Mouse (Mus musculus): ENCODE measurements at regions not wholly inside any gene's neighbourhood (a gene's known extent, or its start where the extent isn't known, plus 50 kb on each side); places are given as distances from the start of the nearest gene placed in this dataset.

GRCm38 (mm10) chr9:23122524-23122923 is 100.4 kb upstream of the Bmper start:
- Histone ChIP-seq H3K4me1 (replicated peaks; ENCODE audit: control insufficient read depth, insufficient read depth, low read length) (no peaks in the 10 kb centered on the region), H3K9ac (ENCODE audit: low read depth, low read length) (no peak overlapping the region), H3K36me3 (ENCODE audit: control insufficient read depth, insufficient read depth, low read length) (no peaks in the 10 kb centered on the region), H3K9me3 (ENCODE audit: control insufficient read depth, low read length) (no peaks in the 10 kb centered on the region), H3K4me2 (no peak overlapping the region), H3K4me3 (ENCODE audit: low read depth, low read length) (no peak overlapping the region), H3K27ac (ENCODE audit: low read depth, low read length) (no peak overlapping the region), H3K27me3 (replicated peaks; ENCODE audit: control insufficient read depth, insufficient read depth, low read length) (no peaks in the 10 kb centered on the region)
- 86% methylated on average over 5 of the region's 5 CpGs for WGBS
- ATAC-seq (replicated peaks; ENCODE audit: low FRiP score) (no peak), DNase-seq (ENCODE audit: low spot score) (no peak)

DNA sequence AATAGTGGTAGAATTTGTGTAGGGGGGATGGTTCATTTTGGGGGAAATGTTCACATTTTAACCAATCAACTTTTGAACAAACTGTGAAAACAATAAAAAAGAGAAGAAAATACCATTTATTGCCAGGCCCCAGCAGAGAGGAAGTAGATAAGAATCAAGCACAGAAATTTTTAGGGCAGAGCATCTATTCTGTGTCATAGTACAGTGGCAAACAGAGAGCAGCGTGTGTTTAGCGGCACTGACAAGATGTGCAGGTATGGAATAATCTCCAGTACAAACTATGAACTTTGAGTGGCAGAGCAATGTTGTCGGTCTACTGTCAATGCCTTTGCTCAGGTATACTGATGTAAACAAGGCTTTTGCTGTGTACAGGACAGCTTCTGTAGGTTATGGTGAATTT is 99.4 kb upstream of the Bmper start:
- Histone ChIP-seq H3K4me1 (replicated peaks; ENCODE audit: control insufficient read depth, insufficient read depth, low read length) (no peaks in the 10 kb centered on the region), H3K4me2 (no peak overlapping the region), H3K4me3 (ENCODE audit: low read depth, low read length) (no peak overlapping the region), H3K27me3 (replicated peaks; ENCODE audit: control insufficient read depth, insufficient read depth, low read length) (no peaks in the 10 kb centered on the region), H3K9me3 (ENCODE audit: control insufficient read depth, low read length) (no peaks in the 10 kb centered on the region), H3K27ac (ENCODE audit: low read depth, low read length) (no peak overlapping the region), H3K36me3 (ENCODE audit: control insufficient read depth, insufficient read depth, low read length) (no peaks in the 10 kb centered on the region), H3K9ac (ENCODE audit: low read depth, low read length) (no peak overlapping the region)
- 74% methylated on average over 3 of the region's 3 CpGs for WGBS
- ATAC-seq (replicated peaks; ENCODE audit: low FRiP score) (no peak), DNase-seq (ENCODE audit: low spot score) (no peak)

DNA sequence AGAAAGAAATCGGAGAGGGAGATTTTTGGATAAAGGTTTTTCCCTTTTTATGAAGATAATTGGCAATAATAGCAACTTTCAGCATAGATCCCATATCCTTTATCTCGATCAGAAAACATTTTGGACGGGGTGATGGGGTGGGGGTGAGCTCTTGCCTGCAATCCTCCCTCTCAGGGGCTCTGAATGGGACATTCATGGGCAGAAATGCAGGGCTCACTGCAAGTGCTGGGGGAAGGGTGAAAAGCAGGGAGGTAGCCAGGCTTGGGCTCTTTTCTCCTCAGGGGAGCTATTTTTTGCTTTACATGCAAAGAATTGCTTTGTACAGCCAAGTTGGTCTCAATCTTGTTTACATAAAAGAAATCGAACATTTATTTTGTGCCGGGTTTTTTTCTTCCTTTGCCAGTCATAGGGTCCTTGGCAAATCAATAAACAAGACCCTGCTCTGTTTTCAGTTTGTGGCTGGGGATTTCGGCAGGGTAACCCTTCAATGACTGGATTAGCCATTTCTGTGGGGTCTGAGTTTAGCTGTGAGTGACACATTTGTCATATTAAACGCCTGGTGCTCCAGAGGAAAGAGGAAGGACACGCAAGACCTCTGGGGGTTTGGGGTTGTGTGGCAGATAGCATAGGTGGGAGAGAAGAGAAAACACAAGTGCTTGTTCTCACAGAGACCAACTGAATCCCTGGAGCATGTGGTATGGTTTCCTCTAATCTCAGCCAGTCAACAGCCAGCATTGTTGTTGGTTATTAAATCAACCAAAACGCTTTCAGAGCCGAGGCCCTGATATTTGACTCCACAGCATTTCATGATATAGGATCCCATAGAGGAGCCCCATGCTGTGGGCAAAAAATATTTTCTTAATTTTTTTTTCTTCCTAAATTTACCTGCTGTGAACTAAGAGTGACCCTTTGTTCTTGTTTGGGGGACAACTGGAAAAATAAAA is 96.8 kb upstream of the Bmper start:
- no peak overlapping the region for H3K27ac ChIP-seq (ENCODE audit: low read depth, low read length)
- WGBS: 58% methylated on average over 10 of the region's 10 CpGs
- H3K9me3 ChIP-seq (ENCODE audit: control insufficient read depth, low read length): no peaks in the 10 kb centered on the region
- no peak overlapping the region for H3K4me3 ChIP-seq (ENCODE audit: low read depth, low read length)
- H3K27me3 ChIP-seq (replicated peaks; ENCODE audit: control insufficient read depth, insufficient read depth, low read length): no peaks in the 10 kb centered on the region
- no peak overlapping the region for H3K9ac ChIP-seq (ENCODE audit: low read depth, low read length)
- no peak overlapping the region for H3K4me2 ChIP-seq
- no peak for DNase-seq (ENCODE audit: low spot score)
- no peak for ATAC-seq (replicated peaks; ENCODE audit: low FRiP score)
- H3K4me1 ChIP-seq (replicated peaks; ENCODE audit: control insufficient read depth, insufficient read depth, low read length): no peaks in the 10 kb centered on the region
- H3K36me3 ChIP-seq (ENCODE audit: control insufficient read depth, insufficient read depth, low read length): no peaks in the 10 kb centered on the region

DNA sequence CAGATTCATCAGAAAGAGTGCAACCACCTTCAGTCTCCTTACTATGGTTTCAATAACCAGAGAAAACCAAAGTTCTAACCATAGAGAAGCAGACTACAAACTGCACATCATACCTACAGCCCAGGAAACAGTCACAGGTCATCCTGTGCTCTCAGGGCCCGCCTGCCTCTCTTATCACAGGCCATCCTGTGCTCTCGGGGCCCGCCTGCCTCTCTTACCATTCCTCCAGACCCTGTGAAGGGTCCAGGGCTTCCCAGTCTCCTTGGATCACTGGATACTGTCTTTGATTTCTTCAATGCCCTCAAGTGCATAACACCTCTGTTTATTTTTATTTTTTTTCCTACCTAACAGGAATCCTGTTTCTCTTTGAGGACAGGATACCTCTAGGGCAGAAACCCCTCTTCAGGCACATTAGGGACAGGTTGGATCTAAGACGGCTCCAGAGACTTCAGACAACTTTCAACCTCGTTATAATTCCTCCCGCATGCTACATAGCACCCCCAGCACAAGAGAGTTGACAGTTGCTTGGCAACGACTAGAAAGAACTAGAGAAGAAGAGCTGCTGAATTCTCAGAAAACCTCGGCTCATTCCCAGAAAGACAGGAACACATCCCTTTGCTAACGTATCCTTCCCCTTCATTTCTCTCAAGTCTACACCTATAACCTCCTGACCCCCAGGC is 95.4 kb upstream of the Bmper start:
- H3K27ac ChIP-seq (ENCODE audit: low read depth, low read length): no peak overlapping the region
- no peaks in the 10 kb centered on the region for H3K36me3 ChIP-seq (ENCODE audit: control insufficient read depth, insufficient read depth, low read length)
- H3K9me3 ChIP-seq (ENCODE audit: control insufficient read depth, low read length): no peaks in the 10 kb centered on the region
- no peaks in the 10 kb centered on the region for H3K4me1 ChIP-seq (replicated peaks; ENCODE audit: control insufficient read depth, insufficient read depth, low read length)
- no peak for ATAC-seq (replicated peaks; ENCODE audit: low FRiP score)
- no peaks in the 10 kb centered on the region for H3K27me3 ChIP-seq (replicated peaks; ENCODE audit: control insufficient read depth, insufficient read depth, low read length)
- 61% methylated on average over 9 of the region's 9 CpGs for WGBS
- H3K4me3 ChIP-seq (ENCODE audit: low read depth, low read length): no peak overlapping the region
- DNase-seq (ENCODE audit: low spot score): no peak
- no peak overlapping the region for H3K4me2 ChIP-seq
- H3K9ac ChIP-seq (ENCODE audit: low read depth, low read length): no peak overlapping the region

- Histone ChIP-seq H3K9ac (ENCODE audit: low read depth, low read length) (no peak overlapping the region), H3K27ac (ENCODE audit: low read depth, low read length) (no peak overlapping the region), H3K27me3 (replicated peaks; ENCODE audit: control insufficient read depth, insufficient read depth, low read length) (no peaks in the 10 kb centered on the region), H3K36me3 (ENCODE audit: control insufficient read depth, insufficient read depth, low read length) (no peaks in the 10 kb centered on the region), H3K4me3 (ENCODE audit: low read depth, low read length) (no peak overlapping the region), H3K4me1 (replicated peaks; ENCODE audit: control insufficient read depth, insufficient read depth, low read length) (no peaks in the 10 kb centered on the region), H3K9me3 (ENCODE audit: control insufficient read depth, low read length) (no peaks in the 10 kb centered on the region), H3K4me2 (no peak overlapping the region)
- ATAC-seq (replicated peaks; ENCODE audit: low FRiP score) (no peak), DNase-seq (ENCODE audit: low spot score) (no peak)
- WGBS: 67% methylated on average over 2 of the region's 2 CpGs
These were observed 94.9 kb upstream of the Bmper start for GRCm38 (mm10) chr9:23128018-23128369.

DNA sequence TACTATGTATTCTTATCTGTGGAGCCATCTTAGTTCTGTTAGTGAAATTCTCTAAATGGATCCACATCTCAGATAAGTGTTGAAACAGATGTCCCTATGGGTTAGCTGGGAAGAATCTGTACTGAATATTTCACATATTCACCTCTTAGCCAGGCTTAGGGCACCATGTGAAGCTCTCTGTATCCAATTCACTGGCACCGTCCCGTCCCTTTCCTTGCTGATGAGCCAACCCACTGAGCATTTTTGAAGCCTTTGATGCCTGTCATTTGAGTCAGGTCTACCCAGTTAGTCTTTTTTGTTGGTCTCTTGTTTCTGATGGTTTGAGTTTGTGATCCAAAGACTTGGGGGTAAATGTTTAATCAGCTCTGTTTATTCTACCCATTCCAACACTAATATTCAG is 88.9 kb upstream of the Bmper start:
- no peak overlapping the region for H3K27ac ChIP-seq (ENCODE audit: low read depth, low read length)
- no peak for DNase-seq (ENCODE audit: low spot score)

DNA sequence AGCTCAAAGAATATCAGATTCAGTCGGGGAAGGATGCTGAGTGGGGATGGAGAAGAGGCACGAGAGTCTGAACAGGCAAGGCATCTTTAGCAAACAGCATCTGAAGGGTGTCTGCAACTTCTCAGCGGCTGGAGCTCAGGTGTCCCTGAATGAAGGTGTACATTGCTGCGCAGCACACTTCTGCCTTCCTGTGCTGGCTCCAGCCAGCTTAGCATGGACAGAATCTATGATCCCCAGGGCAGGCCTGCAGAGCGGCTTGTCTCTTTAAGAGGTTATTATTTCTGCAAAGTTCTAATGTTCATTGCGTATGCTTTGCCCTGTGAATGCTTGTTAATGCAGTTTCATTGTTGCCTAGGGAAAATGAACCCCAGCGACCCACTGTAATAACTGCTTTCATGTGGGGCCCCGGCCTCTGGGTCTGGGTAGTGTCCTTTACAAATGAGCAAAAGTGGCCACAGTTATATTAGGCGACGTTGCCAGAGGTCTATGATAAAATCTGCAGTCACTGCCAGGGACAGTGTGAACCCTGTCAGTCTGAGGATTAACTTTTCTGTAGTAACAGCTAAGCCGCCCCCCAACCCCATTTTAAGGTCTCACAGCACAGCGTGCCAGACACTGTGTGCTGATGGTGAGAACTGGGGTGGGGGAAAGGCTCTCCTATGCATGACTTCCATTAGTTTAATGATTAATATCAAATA is 88.3 kb upstream of the Bmper start:
- no peak for DNase-seq (ENCODE audit: low spot score)
- H3K36me3 ChIP-seq (ENCODE audit: control insufficient read depth, insufficient read depth, low read length): no peaks in the 10 kb centered on the region
- no peak overlapping the region for H3K4me3 ChIP-seq (ENCODE audit: low read depth, low read length)
- no peaks in the 10 kb centered on the region for H3K9me3 ChIP-seq (ENCODE audit: control insufficient read depth, low read length)
- no peak overlapping the region for H3K27ac ChIP-seq (ENCODE audit: low read depth, low read length)
- H3K4me1 ChIP-seq (replicated peaks; ENCODE audit: control insufficient read depth, insufficient read depth, low read length): no peaks in the 10 kb centered on the region
- H3K9ac ChIP-seq (ENCODE audit: low read depth, low read length): no peak overlapping the region
- no peak overlapping the region for H3K4me2 ChIP-seq
- ATAC-seq (replicated peaks; ENCODE audit: low FRiP score): no peak
- H3K27me3 ChIP-seq (replicated peaks; ENCODE audit: control insufficient read depth, insufficient read depth, low read length): no peaks in the 10 kb centered on the region
- 79% methylated on average over 12 of the region's 12 CpGs for WGBS

More for the DNA sequence above, 88.9 kb upstream of the Bmper start:
- Histone ChIP-seq H3K9me3 (ENCODE audit: control insufficient read depth, low read length) (no peaks in the 10 kb centered on the region), H3K4me3 (ENCODE audit: low read depth, low read length) (no peak overlapping the region), H3K36me3 (ENCODE audit: control insufficient read depth, insufficient read depth, low read length) (no peaks in the 10 kb centered on the region), H3K27me3 (replicated peaks; ENCODE audit: control insufficient read depth, insufficient read depth, low read length) (no peaks in the 10 kb centered on the region), H3K4me1 (replicated peaks; ENCODE audit: control insufficient read depth, insufficient read depth, low read length) (no peaks in the 10 kb centered on the region), H3K4me2 (no peak overlapping the region), H3K9ac (ENCODE audit: low read depth, low read length) (no peak overlapping the region)
- no peak for ATAC-seq (replicated peaks; ENCODE audit: low FRiP score)
- 91% methylated on average over 2 of the region's 2 CpGs for WGBS

- H3K27me3 ChIP-seq (replicated peaks; ENCODE audit: control insufficient read depth, insufficient read depth, low read length): no peaks in the 10 kb centered on the region
- no peaks in the 10 kb centered on the region for H3K4me1 ChIP-seq (replicated peaks; ENCODE audit: control insufficient read depth, insufficient read depth, low read length)
- WGBS: 79% methylated on average over 5 of the region's 5 CpGs
- no peak overlapping the region for H3K9ac ChIP-seq (ENCODE audit: low read depth, low read length)
- H3K4me3 ChIP-seq (ENCODE audit: low read depth, low read length): no peak overlapping the region
- H3K9me3 ChIP-seq (ENCODE audit: control insufficient read depth, low read length): no peaks in the 10 kb centered on the region
- no peak for DNase-seq (ENCODE audit: low spot score)
- no peak for ATAC-seq (replicated peaks; ENCODE audit: low FRiP score)
- no peaks in the 10 kb centered on the region for H3K36me3 ChIP-seq (ENCODE audit: control insufficient read depth, insufficient read depth, low read length)
- no peak overlapping the region for H3K27ac ChIP-seq (ENCODE audit: low read depth, low read length)
- H3K4me2 ChIP-seq: no peak overlapping the region
These were observed 86.4 kb upstream of the Bmper start for GRCm38 (mm10) chr9:23136511-23136910.

Data from liver, embryonic 11.5 days (tissue).